Mouse (Mus musculus) cerebellum, adult 2 months (tissue): ENCODE measurements around the gene Tex22.

Source experiments
- CTCF ChIP-seq: fragments of 200-500 bp; IDR thresholded peaks from 2 replicates; pipeline ENCODE4 v1.5.1; 2011; ENCODE audit warnings: low read depth, mild to moderate bottlenecking, control low read depth, low read length, moderate library complexity, borderline replicate concordance; ENCODE audit not compliant: insufficient read depth
- POLR2A ChIP-seq: fragments of 200-500 bp; IDR thresholded peaks from 2 replicates; pipeline ENCODE4 v1.6.1; 2011; ENCODE audit warnings: low read length, control low read depth, borderline replicate concordance; ENCODE audit not compliant: insufficient read depth

DNA sequence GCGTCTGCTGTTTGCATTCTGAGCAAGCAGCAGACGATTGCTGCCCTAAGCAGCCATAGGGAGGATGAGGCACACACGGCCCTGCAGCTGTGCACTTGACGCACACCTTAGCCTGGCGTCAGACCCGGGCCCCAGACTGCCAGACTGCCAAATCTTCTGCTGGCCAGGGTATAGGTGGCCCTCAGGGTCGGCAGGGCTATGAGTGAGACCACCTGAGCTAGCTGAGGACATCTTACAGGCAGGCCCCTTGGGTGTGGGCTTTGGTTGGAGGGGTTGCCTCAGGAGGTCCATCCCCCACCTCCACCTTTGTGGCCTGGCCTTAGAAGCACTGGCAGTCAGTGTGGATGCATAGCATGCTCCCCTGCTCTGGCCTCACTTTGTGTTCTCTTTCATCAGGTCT, 61.1 kb downstream of the Tex22 start:
- TF ChIP-seq POLR2A (no peak), CTCF (no peak)
